Mouse (Mus musculus): Measurements from ENCODE around the gene Ube2d3. TPM values are rescaled to one million over a fixed set of nuclear protein-coding genes. Genes with fewer than 3 reads are reported as not detected.

The Ube2d3 gene
- polyA plus RNA-seq, 1 experiment = 181 TPM

- TF ChIP-seq POLR2A (IDR thresholded peaks at IDR 0.05; ENCODE audit: borderline replicate concordance, insufficient read depth, low read length) (no peak), CTCF (IDR thresholded peaks at IDR 0.05; ENCODE audit: borderline replicate concordance, insufficient read depth, low read depth, low read length) (no peak)
- WGBS = 82% methylated on average over 5 of the region's 5 CpGs
These were observed 60.9 kb downstream of the Ube2d3 start for GRCm38 (mm10) chr3:135498891-135499290.

GRCm38 (mm10) chr3:135503160-135503559, 65.2 kb downstream of the Ube2d3 start:
- Histone ChIP-seq H3K27me3 (ENCODE audit: control insufficient read depth, insufficient read depth, low read length) (no peaks in the 10 kb centered on the region), H3K27ac (ENCODE audit: insufficient read depth, low read length) (no peak overlapping the region), H3K4me1 (ENCODE audit: control insufficient read depth, insufficient read depth, low read length) (0 out of 2 replicates have a peak, but pooled peaks cover 9% of the 10 kb centered on the region), H3K4me3 (replicated peaks; ENCODE audit: insufficient read depth, low read depth, low read length) (no peak overlapping the region)
- WGBS = 64% methylated on average over 5 of the region's 5 CpGs
- TF ChIP-seq CTCF (IDR thresholded peaks at IDR 0.05; ENCODE audit: borderline replicate concordance, insufficient read depth, low read depth, low read length) = no peak
- TF ChIP-seq POLR2A (IDR thresholded peaks at IDR 0.05; ENCODE audit: borderline replicate concordance, insufficient read depth, low read length) = no peak
- DNase-seq = no peak

More at GRCm38 (mm10) chr3:135498891-135499290, 60.9 kb downstream of the Ube2d3 start:
- H3K27ac ChIP-seq (ENCODE audit: insufficient read depth, low read length) = no peak overlapping the region
- H3K27me3 ChIP-seq (ENCODE audit: control insufficient read depth, insufficient read depth, low read length) = no peaks in the 10 kb centered on the region
- H3K4me3 ChIP-seq (replicated peaks; ENCODE audit: insufficient read depth, low read depth, low read length) = no peak overlapping the region
- DNase-seq = no peak
- H3K4me1 ChIP-seq (ENCODE audit: control insufficient read depth, insufficient read depth, low read length) = 0 out of 2 replicates have a peak, but pooled peaks cover 9% of the 10 kb centered on the region

- TF ChIP-seq CTCF (IDR thresholded peaks at IDR 0.05; ENCODE audit: borderline replicate concordance, insufficient read depth, low read depth, low read length) (peak; percentile 69; the same call in 1 of the 2 replicates), POLR2A (IDR thresholded peaks at IDR 0.05; ENCODE audit: borderline replicate concordance, insufficient read depth, low read length) (no peak)
- WGBS = 59% methylated on average over 10 of the region's 10 CpGs
- Histone ChIP-seq H3K4me3 (replicated peaks; ENCODE audit: insufficient read depth, low read depth, low read length) (no peak overlapping the region), H3K27me3 (ENCODE audit: control insufficient read depth, insufficient read depth, low read length) (no peaks in the 10 kb centered on the region), H3K27ac (ENCODE audit: insufficient read depth, low read length) (no peak overlapping the region), H3K4me1 (ENCODE audit: control insufficient read depth, insufficient read depth, low read length) (0 out of 2 replicates have a peak, but pooled peaks cover 9% of the 10 kb centered on the region)
- peak; percentile 40 to 63 for DNase-seq
These were observed 67.5 kb downstream of the Ube2d3 start for GRCm38 (mm10) chr3:135505369-135505909.

- no peak for TF ChIP-seq CTCF (IDR thresholded peaks at IDR 0.05; ENCODE audit: borderline replicate concordance, insufficient read depth, low read depth, low read length)
- TF ChIP-seq POLR2A (IDR thresholded peaks at IDR 0.05; ENCODE audit: borderline replicate concordance, insufficient read depth, low read length) = no peak
- DNase-seq = no peak
- Histone ChIP-seq H3K4me1 (ENCODE audit: control insufficient read depth, insufficient read depth, low read length) (0 out of 2 replicates have a peak, but pooled peaks cover 9% of the 10 kb centered on the region), H3K4me3 (replicated peaks; ENCODE audit: insufficient read depth, low read depth, low read length) (no peak overlapping the region), H3K27ac (ENCODE audit: insufficient read depth, low read length) (no peak overlapping the region), H3K27me3 (ENCODE audit: control insufficient read depth, insufficient read depth, low read length) (no peaks in the 10 kb centered on the region)
- 85% methylated on average over 13 of the region's 13 CpGs for WGBS
These were observed 68.0 kb downstream of the Ube2d3 start for GRCm38 (mm10) chr3:135505916-135506482.

- TF ChIP-seq CTCF (IDR thresholded peaks at IDR 0.05; ENCODE audit: borderline replicate concordance, insufficient read depth, low read depth, low read length) = no peak
- no peak for TF ChIP-seq POLR2A (IDR thresholded peaks at IDR 0.05; ENCODE audit: borderline replicate concordance, insufficient read depth, low read length)
- H3K4me3 ChIP-seq (replicated peaks; ENCODE audit: insufficient read depth, low read depth, low read length) = no peak overlapping the region
- no peak overlapping the region for H3K27ac ChIP-seq (ENCODE audit: insufficient read depth, low read length)
- no peak for DNase-seq
- H3K4me1 ChIP-seq (ENCODE audit: control insufficient read depth, insufficient read depth, low read length) = 0 out of 2 replicates have a peak, but pooled peaks cover 4% of the 10 kb centered on the region
- 96% methylated on average over 7 of the region's 7 CpGs for WGBS
- H3K27me3 ChIP-seq (ENCODE audit: control insufficient read depth, insufficient read depth, low read length) = no peaks in the 10 kb centered on the region
These were observed 69.6 kb downstream of the Ube2d3 start for GRCm38 (mm10) chr3:135507506-135507905.

- Histone ChIP-seq H3K4me3 (replicated peaks; ENCODE audit: insufficient read depth, low read depth, low read length) (no peak overlapping the region), H3K27ac (ENCODE audit: insufficient read depth, low read length) (no peak overlapping the region), H3K27me3 (ENCODE audit: control insufficient read depth, insufficient read depth, low read length) (no peaks in the 10 kb centered on the region), H3K4me1 (ENCODE audit: control insufficient read depth, insufficient read depth, low read length) (no peaks in the 10 kb centered on the region)
- no peak for DNase-seq
- 88% methylated on average over 1 of the region's 1 CpGs for WGBS
- TF ChIP-seq CTCF (IDR thresholded peaks at IDR 0.05; ENCODE audit: borderline replicate concordance, insufficient read depth, low read depth, low read length) (no peak), POLR2A (IDR thresholded peaks at IDR 0.05; ENCODE audit: borderline replicate concordance, insufficient read depth, low read length) (no peak)
These were observed 70.2 kb downstream of the Ube2d3 start for GRCm38 (mm10) chr3:135508191-135508590.

- no peak for DNase-seq
- H3K27me3 ChIP-seq (ENCODE audit: control insufficient read depth, insufficient read depth, low read length) = no peaks in the 10 kb centered on the region
- WGBS = 93% methylated on average over 3 of the region's 3 CpGs
- H3K27ac ChIP-seq (ENCODE audit: insufficient read depth, low read length) = no peak overlapping the region
- no peaks in the 10 kb centered on the region for H3K4me1 ChIP-seq (ENCODE audit: control insufficient read depth, insufficient read depth, low read length)
- no peak overlapping the region for H3K4me3 ChIP-seq (replicated peaks; ENCODE audit: insufficient read depth, low read depth, low read length)
- TF ChIP-seq CTCF (IDR thresholded peaks at IDR 0.05; ENCODE audit: borderline replicate concordance, insufficient read depth, low read depth, low read length) (no peak), POLR2A (IDR thresholded peaks at IDR 0.05; ENCODE audit: borderline replicate concordance, insufficient read depth, low read length) (no peak)
These were observed 72.4 kb downstream of the Ube2d3 start for GRCm38 (mm10) chr3:135510372-135510771.

- 58% methylated on average over 11 of the region's 11 CpGs for WGBS
- no peaks in the 10 kb centered on the region for H3K27me3 ChIP-seq (ENCODE audit: control insufficient read depth, insufficient read depth, low read length)
- no peaks in the 10 kb centered on the region; the same call in 1 of the 2 replicates for H3K4me1 ChIP-seq (ENCODE audit: control insufficient read depth, insufficient read depth, low read length)
- no peak for DNase-seq
- no peak overlapping the region for H3K27ac ChIP-seq (ENCODE audit: insufficient read depth, low read length)
- no peak overlapping the region for H3K4me3 ChIP-seq (replicated peaks; ENCODE audit: insufficient read depth, low read depth, low read length)
- peak; percentile 5; the same call in 1 of the 2 replicates for TF ChIP-seq CTCF (IDR thresholded peaks at IDR 0.05; ENCODE audit: borderline replicate concordance, insufficient read depth, low read depth, low read length)
- no peak for TF ChIP-seq POLR2A (IDR thresholded peaks at IDR 0.05; ENCODE audit: borderline replicate concordance, insufficient read depth, low read length)
These were observed 73.7 kb downstream of the Ube2d3 start for GRCm38 (mm10) chr3:135511683-135512082.

Data from cerebellum, adult 2 months (tissue).